Mouse (Mus musculus) hematopoietic stem cell, adult 5-6 weeks (primary cell): Measurements from ENCODE around the gene Rbbp6. TPM values are rescaled to one million over a fixed set of nuclear protein-coding genes. Genes with fewer than 3 reads are reported as not detected.

Source experiments
- ATAC-seq, 2 experiments: fragments of 125-278 bp in 1 of 2; replicated peaks in 1 of 2; 2 replicates each; pipeline ENCODE4 v1.8.0; 2016 to 2017; ENCODE audit warnings: inconsistent platforms in 2 of 2, mild to moderate bottlenecking in 2 of 2, moderate number of reproducible peaks in 2 of 2, low read depth in 1 of 2, moderate TSS enrichment in 1 of 2; ENCODE audit not compliant: low FRiP score in 2 of 2, poor library complexity in 2 of 2, severe bottlenecking in 2 of 2, insufficient read depth in 1 of 2, low TSS enrichment in 1 of 2
- total RNA-seq: library from RNA; stranded (forward); fragments of 172-1452, 232-1000 nt; gene quantifications from 2 replicates; pipeline ENCODE4 v1.2.3, GENCODE M21; 2017

Gene Rbbp6
- total RNA-seq, 1 experiment from 2014 or later: 96.3 TPM

DNA sequence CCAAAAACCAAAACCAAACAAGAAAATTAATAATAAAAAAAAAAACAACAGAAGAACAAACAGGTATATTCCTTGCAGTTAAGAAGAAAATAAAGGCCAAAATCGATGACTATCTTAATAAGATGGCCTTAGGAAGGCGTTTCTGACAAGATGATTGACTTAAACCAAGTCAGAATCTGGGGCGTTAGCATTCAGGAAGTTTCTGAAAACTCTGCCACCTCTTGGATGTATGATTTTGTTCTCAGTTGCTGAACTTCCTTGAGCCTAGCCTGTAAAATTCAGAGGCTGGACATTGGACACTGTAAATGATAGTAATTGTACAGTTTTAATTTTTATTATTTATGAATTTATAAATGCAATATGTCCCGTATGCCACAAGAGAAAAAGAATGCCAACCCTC, 3.3 kb downstream of the Rbbp6 start:
- ATAC-seq: no peak

DNA sequence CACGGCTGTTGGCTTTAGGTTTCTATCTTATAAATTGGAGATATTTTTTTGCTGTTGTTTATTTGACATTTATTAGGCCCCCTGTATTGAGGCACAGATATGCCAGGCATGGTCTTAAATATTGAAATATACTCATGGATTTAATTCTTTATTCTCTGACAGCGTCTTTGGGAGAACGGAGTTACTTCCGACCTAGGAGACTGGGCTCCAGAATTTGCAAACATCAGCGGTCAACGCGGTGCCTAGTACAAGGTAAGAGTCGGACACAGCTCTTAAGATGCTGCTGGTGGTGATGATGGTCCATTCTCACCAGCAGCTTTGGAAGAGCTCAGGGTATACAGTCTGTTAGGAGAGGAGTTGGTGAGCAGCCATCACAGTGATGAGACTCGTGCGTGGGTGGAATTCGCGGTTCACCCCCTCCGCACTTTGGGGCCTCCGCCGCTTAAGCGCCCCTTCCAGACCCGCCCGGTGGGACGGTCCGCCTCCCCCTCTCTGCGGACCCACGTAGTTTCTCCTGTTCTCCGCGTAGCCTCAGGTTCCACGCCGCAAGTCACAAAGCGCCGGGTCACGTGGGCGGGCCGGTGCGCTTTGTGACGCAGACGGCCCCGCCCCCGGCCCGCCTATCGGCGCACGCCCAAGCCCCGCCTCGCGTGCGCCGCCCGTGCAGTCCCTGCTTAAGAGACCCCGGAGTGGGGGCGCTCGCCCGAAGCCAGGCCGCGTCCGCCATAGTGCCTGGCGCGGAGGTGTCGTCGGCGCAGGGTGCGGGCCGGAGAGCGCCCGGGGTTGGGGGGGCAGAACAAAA, 3.9 kb downstream of the Rbbp6 start:
- peak; percentile 81 to 83 for ATAC-seq

DNA sequence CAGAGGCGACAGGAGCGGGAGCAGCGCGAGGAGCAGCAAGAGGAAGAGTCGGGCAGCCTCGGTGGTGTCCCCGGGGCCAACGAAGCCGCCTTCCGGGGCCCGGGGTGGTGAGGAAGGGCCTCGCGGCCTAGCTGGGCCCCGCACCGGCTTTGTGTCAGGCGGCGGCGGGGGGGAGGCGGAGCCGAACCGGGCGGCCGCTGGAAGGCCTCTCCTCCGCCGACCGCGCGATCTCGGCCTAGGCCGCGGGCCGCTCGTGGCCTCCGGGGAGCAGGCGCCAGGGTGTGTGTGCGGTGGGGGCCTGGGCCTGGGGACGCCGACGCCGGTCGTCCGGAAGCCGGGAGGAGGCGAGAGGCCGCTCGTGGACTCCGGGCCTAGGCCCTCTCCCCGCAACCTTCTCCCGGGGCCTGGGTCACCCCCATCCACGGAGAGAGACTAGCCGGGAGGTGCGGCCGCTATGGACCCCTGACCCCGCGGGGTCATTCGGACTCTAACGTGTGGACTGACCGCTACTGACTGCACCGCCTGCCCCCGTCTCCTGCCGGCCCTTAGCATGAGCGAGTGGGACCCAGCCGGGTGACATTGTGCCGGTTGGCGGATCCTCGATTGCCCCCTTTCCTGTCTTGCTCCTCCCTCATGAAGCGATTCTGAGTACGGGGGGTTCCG, 4.8 kb downstream of the Rbbp6 start:
- ATAC-seq: peak; percentile 13 to 25; a peak in 2 of 4 replicates

DNA sequence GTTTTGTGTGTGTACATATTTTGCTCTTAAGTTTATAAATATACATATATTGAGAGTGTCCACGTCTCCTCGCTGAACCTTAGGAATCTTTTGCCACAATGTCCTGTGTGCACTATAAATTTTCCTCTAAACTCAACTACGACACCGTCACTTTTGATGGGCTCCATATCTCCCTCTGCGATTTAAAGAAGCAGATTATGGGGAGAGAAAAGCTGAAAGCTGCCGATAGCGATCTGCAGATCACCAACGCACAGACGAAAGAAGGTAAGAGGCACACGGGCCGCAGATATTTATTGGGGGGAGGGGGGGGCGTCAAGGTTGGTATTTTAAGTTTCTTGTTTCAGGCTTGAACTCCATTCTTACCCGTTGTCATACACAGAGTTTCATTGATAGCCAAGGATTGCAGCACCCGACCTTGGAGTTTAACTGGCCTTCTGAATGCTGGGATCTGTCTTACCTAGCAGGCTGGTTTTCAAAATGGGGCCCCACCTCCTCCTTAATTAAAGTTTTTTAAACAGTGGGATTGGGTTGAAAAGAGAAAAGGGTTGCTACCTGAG, 5.5 kb downstream of the Rbbp6 start:
- ATAC-seq: no peak

DNA sequence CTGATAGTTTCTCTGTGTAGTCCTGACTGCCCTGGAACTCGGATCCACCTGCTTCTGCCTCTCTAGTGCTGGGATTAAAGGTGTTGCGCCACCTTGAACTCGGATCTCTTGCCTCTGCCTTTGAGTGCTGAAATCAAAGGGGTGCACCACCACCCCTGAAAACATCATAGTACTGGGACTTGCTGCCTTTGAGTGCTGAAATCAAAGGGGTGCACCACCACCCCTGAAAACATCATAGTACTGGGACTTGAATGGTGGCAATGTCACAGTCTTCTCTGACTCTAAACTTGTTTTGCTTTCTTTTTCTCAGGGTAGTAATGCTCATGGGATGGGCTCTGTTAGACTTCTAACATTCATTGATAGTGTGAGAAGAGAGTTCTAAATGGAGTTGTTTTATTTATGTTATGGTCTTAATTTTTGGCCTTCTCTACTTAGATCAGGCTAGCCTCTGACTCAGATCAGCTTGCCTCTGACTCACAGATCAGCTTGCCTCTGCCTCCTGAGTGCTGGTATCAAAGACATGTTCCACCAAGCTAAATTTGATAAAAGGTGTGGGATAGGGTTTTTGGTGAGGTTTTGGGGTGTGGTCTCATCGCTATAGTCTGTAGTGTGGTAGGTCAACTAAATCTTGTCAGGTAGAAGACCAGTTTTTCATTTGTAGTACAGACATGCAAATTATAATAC, 6.7 kb downstream of the Rbbp6 start:
- no peak for ATAC-seq

DNA sequence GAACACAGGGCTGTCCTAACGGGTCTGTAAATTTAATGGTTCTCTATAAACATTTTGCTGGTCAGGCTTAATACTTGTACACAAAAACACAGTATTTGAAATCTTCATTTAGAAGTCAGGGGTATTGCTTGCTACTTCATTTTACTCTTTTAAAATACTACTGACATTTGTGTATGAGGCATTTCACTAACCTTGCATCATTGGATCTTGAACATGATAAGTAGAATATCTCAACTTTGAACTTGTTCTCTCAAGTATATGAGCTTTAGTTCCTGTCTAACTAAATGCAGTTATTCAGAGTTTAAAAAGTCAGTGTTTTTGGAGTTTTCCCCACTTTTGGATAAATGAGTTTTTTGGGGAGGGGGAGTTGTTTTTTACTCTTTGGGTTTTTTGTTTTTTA, 14.0 kb downstream of the Rbbp6 start:
- no peak for ATAC-seq

DNA sequence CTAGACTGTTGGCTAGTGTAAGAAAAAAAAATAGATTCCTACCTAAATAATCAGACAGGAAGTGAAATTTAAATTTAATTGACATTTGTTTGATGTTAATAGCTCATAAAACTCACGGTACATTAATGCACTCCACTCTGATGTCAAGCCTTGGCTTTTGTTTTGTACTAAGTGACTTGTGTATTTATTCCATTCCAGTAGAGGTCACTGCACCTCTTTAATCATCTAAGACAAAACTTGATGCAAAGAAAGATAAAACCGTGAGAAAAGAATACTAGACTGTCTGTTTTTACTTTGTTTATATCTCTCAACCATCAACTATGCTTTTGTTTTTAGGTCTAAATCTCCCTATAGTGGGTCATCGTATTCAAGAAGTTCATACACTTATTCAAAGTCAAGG, 32.7 kb downstream of the Rbbp6 start:
- no peak for ATAC-seq

DNA sequence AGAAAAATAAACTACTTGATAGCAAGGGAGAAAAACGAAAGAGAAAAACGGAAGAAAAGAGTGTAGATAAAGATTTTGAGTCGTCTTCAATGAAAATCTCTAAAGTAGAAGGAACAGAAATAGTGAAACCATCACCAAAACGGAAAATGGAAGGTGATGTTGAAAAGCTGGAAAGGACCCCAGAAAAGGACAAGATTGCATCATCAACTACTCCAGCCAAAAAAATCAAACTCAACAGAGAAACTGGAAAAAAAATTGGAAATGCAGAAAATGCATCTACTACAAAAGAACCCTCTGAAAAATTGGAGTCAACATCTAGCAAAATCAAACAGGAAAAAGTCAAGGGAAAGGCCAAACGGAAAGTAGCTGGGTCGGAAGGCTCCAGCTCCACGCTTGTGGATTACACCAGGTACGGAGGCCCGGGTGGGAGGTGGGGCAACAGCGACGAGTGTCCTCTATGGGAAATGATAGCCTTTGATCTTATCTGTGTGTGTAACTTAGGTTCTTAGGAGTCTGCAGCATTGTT, 34.4 kb downstream of the Rbbp6 start:
- no peak for ATAC-seq

DNA sequence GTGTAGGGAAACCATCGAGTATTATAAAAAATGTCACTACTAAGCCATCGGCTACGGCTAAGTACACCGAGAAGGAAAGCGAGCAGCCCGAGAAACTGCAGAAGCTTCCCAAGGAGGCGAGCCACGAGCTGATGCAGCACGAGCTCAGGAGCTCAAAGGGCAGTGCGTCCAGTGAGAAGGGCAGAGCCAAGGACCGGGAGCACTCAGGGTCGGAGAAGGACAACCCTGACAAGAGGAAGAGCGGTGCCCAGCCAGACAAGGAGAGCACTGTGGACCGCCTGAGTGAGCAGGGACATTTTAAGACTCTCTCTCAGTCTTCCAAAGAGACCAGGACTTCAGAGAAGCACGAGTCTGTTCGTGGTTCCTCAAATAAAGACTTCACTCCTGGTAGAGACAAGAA, 35.3 kb downstream of the Rbbp6 start:
- ATAC-seq: no peak

DNA sequence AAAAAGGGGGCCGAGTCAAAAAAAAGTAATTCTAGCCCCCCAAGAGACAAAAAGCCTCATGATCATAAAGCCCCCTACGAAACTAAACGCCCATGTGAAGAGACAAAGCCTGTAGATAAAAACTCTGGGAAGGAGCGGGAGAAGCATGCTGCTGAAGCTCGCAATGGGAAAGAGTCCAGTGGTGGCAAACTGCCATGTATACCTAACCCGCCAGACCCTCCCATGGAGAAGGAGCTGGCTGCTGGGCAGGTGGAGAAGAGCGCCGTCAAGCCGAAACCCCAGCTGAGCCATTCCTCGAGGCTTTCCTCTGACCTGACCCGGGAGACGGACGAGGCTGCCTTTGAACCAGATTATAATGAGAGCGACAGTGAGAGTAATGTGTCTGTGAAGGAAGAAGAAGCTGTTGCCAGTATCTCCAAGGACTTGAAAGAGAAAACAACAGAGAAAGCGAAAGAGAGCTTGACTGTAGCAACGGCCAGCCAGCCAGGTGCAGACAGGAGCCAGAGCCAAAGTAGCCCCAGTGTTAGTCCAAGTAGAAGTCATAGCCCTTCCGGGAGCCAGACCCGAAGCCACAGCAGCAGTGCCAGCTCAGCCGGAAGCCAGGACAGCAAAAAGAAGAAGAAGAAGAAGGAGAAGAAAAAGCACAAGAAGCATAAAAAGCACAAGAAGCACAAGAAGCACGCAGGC, 36.0 kb downstream of the Rbbp6 start:
- ATAC-seq: no peak

DNA sequence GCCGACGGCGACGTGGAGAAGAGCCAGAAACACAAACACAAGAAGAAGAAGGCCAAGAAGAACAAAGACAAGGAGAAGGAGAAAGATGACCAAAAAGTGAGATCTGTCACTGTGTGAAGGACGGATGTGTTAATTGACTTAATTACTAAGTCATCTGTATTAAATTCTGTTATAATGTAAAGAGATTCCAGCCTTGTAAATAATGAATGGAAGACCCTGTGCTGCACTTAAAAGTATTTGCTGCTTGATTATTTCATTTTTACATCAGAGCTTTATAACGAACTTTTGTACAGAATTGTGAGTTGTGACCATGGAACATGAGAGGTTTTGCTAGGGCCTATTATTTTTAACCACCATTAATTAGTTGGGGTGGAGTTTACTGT, 36.5 kb downstream of the Rbbp6 start:
- ATAC-seq: no peak

DNA sequence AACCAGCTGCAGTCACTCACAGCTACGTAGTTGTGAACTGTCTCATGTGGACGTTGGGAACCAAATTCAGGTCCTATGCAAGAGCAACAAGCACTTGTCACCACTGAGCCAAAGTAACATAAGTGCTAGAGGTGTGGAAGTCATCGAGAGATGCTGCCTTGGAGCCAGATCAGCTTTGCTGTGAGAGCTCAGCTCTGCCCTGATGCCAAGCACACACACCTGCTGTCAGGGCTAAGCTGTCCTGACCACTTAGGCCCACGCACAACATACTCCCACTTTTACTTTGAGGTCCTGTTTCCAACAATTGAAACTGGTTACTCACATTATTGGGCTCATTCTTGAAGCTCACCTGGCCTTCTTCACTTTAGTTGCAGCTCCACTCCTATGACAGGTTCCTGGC, 37.7 kb downstream of the Rbbp6 start:
- ATAC-seq: no peak

DNA sequence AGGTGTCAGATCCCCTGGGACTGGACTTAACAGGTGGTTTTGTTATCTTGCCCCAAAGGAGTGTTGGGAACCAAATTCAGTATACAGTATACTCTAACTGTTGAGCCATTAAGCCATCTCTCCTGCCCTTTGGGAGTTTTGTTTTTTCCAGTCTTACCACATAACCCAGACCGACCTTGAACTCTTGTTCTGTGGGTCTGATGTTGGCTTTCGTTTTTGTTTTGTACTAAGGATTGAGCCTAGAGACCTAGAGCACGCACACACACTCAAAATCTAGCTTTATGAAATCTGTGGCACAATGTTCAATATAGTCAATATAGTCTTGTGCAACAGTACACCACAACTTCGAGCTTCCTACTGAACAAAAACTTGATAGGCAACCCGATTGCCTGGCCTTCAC, 39.0 kb downstream of the Rbbp6 start:
- ATAC-seq: no peak

DNA sequence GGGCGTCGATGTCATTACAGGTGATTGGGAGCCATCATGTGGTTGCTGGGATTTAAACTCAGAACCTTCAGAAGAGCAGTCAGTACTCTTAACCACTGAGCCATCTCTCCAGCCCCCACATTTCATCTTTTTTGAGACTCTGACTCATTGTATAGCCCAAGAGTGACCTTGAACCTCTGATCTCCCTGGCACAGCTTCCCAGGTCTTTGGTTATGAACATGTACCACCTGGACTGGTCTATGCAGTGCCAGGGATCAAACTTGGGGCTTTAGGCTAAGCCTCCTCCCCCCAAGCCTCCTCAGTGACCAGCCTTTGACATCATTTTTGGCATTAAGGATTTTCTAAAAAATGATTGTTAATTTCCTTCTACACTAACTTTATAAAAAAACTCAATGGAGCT, 40.8 kb downstream of the Rbbp6 start:
- no peak for ATAC-seq

DNA sequence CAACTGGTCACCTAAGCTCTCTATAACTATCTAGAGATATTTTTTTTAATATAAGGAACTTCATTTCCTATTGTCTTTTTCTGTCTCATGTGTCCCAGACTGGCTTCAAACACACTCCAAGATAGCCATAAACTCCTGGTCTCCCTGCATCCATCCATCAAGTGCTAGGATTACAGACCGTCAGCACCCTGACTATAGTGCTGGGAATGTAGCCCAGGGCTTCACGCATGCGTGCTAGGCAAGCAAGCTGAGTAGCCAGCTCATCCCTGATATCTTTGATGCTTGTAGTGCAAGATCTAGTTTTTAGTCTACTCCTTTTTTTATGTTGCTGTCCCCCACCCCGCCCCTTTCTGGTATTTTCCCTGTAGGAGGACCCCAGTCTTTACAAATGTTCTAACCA, 42.3 kb downstream of the Rbbp6 start:
- ATAC-seq: no peak

DNA sequence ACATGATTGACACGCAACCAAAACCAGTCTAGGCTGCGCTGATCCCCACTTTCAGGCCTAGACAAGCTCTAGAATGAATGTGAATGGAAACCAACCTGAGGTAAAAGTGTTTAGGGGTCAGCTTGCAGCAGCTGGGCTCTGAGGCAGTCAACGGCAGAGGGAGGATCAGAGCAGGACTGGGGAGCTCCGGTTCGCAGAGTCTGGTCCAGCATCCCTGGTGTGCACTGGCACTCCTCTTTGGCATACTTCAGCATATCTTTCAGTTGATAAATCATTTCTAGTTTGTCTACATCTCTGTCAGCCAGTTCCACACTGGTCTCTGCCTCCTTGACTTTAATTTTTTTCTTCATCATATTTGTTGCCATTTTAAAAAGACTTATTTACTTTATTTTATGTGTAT, 48.0 kb downstream of the Rbbp6 start:
- ATAC-seq: no peak

DNA sequence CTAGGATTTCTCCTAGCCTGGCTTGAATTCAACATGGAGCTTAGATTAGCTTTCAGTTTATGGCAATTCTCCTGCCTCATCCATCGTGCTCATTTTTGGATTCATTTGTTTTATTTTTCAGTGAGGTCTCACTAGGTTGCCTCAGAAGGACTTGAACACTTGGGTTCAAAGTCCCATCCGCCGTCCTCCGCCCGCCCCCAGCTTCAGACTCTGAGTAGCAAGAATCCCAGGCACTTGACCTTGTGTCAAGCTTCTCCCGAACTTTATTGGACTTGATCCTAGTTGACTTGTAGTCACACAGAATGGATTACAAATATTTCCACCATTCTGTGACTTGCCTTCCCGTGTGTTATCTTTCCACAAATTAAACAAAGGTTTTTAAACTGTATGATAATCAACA, 49.2 kb downstream of the Rbbp6 start:
- no peak for ATAC-seq
